Mouse (Mus musculus): ENCODE results near the gene Znrf4. TPM values are rescaled to one million over a fixed set of nuclear protein-coding genes. Genes with fewer than 3 reads are reported as not detected.

The Znrf4 gene
- not detected for total RNA-seq (2021)
- long read RNA-seq, experiment 1 = 0 reads
- long read RNA-seq, experiment 2 = 0 reads

DNA sequence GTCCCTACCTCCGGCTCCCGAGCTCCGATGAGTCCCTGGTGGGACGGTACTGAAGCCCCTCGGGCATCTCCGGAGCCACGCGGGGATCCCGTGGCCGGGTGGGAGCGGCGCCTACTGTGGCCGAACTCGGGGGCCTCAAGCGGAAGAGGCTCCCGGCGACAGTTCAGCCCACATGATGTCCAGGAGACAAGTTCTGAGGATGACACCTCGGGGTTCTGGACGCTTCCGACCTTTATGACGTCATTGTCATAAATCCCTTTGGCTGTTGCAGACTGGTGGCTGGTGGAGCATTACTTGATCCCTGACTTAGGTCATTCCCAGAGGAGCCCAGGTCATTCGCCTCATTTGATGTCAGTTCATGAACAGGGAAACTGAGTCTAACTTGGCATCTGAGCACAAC lies at the start of gene Znrf4:
Gene Znrf4, minus strand, starts transcription at position 122 of the 400 bp plus-strand sequence.
- no peak for DNase-seq (ENCODE audit: low spot score in 2 of 2)
- intact Hi-C loops (cut with DNase I) = no loop called here

GRCm38 (mm10) chr17:56561866-56562265 lies 49.6 kb upstream of the Znrf4 start:
- DNase-seq (ENCODE audit: low spot score in 2 of 2) = no peak
- intact Hi-C loops (cut with DNase I) = no loop called here

DNA sequence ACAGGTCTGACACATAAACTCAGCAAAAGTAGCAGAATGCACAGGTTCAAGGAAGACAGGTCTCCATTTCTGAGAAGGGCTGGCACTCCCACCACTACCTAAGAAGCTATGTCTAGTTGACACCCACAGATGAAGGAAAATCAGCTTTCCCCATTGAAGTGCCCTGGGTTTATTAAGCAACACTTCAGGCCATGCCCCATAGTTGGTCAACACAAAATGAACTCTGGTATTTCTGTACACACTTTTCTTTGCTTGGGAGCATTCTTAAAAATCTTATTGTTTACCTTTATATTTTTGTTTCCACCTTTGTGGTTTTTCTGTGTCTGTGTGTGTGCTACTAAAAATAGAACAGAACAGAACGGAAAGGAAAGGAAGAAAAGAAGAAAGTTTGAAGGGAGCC lies 47.9 kb upstream of the Znrf4 start:
- intact Hi-C loops (cut with DNase I) = no loop called here
- no peak for DNase-seq (ENCODE audit: low spot score in 2 of 2)

DNA sequence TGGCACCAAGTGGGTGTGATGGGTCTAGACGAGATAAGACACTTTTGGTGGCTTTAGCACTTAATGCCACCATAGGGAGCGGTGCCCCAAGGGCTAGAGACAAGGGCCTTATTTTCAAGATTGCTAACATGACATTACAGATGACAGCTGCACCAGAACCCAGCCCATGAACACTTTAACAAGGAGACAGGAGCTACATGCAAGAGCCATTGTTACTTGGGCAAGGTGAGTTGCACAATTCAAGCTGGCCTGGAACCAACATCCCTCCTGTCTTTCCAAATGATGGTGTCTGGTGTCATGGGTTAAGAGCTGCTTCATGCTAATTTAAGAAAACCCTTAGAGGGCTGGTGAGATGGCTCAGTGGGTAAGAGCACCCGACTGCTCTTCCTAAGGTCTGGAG lies 47.2 kb upstream of the Znrf4 start:
- intact Hi-C loops (cut with DNase I) = loop anchor here (2.0 kb wide), 1 partner anchor 203 kb away; no protein-coding TSS in a partner anchor
- no peak for DNase-seq (ENCODE audit: low spot score in 2 of 2)

GRCm38 (mm10) chr17:56558448-56558847 lies 46.2 kb upstream of the Znrf4 start:
- DNase-seq (ENCODE audit: low spot score in 2 of 2) = peak; percentile 76 to 79
- intact Hi-C loops (cut with DNase I) = loop anchor here (2.0 kb wide), 1 partner anchor 202 kb away; no protein-coding TSS in a partner anchor

DNA sequence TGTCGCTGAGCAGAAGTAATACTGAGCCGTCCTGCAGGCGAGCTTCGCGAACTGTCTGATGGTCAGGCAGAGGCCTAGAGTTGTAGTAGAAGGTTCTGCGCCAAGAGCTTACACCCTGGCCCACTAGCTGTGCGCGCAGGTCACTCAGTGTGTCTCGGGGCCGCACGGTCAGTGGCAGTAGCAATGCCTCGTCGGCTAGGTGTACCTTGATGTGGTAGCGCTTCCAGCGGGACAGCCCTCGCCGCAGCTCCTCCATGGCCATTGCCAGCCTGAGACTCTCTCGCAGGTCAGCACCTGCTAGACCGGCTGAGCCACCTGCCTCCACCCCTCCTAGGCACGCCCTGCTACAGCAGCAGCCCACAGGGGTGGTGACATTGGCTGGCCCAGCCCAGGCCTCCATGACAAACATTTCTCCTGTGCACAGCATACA lies 41.9 kb upstream of the Znrf4 start, which contains the start of gene Gm20219:
Gene Gm20219, minus strand, starts transcription at position 266 of the 430 bp plus-strand sequence.
- intact Hi-C loops (cut with DNase I) = loop anchor here (5.0 kb wide), 1 partner anchor 127 kb away; no protein-coding TSS in a partner anchor
- DNase-seq (ENCODE audit: low spot score in 2 of 2) = no peak

- DNase-seq (ENCODE audit: low spot score in 2 of 2) = peak; percentile 74 to 83
- intact Hi-C loops (cut with DNase I) = loop anchor here (5.0 kb wide), 1 partner anchor 126 kb away; no protein-coding TSS in a partner anchor
Observed at GRCm38 (mm10) chr17:56552781-56553363, 40.6 kb upstream of the Znrf4 start.

DNA sequence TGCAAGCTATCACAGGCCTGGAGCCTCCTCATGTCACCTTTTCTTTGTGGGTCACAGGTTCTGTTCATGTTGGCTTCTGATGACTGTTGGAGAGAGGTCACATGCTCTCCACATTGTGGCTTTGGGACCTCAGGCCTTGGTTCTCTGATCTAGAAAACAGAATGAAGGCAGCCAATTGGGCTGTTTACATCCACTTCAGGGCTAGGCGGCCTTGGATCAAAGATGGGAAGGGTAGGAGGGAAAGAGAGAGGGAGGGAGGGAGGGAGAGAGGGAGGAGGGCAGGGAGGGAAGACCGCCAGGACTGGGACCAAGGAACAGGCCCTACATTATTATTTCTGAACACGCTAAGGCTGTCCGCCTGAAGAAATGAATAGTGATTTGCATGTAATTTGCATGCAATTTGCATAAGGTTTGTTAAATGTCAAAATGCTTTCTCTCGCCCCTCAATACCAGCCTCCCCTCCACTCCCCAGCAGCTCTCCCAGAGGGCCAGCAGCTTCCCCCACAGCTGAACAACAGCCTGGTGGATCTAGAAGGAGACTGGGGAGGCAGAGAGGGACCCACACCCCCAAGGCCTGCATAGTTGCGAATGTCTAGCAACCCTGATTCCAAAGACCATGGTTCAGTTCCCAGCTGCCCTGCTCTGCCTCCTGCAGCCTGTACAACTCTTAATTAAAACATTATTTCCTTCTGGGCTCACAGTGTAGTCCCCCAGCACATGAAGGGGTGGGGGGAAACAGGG lies 39.8 kb upstream of the Znrf4 start:
- peak in 1 of 2 experiments; percentile 57 for DNase-seq (ENCODE audit: low spot score in 2 of 2)
- intact Hi-C loops (cut with DNase I) = loop anchor here (5.0 kb wide), 1 partner anchor 125 kb away; no protein-coding TSS in a partner anchor

DNA sequence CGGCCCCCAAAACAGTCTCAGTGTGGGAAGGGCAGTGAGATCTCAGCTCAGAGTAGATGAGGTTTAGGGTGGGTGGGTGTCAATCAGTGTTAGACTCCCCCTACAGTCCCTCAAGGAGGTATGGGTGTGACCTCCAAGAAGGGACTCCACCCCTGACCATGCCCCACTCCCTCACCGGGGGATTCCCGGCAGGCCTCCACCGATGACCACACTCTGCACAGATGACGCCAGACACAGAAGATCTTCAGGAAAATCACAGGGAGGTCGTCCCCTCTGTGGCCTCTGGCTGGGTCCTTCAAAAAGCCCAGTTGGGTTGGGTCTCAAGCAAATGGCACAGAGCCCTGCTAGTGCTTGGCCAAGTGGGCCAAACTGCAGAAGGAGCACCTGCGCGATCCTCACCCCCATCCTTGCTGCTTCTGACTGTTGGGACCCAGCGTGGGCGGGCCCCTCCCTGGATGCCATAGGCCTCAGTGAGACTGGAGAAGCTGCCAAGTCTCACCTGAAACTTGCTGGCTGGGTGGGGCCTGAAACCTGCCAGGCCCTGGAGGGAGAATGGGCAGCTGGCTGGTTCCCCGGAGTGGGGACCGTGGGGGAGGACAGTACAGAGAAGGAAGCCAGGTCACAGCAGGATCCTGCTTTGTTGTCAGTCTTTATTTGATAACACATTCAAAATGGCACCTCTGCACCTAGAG lies 38.7 kb upstream of the Znrf4 start:
- intact Hi-C loops (cut with DNase I) = loop anchor here (5.0 kb wide), 1 partner anchor 124 kb away; no protein-coding TSS in a partner anchor

DNA sequence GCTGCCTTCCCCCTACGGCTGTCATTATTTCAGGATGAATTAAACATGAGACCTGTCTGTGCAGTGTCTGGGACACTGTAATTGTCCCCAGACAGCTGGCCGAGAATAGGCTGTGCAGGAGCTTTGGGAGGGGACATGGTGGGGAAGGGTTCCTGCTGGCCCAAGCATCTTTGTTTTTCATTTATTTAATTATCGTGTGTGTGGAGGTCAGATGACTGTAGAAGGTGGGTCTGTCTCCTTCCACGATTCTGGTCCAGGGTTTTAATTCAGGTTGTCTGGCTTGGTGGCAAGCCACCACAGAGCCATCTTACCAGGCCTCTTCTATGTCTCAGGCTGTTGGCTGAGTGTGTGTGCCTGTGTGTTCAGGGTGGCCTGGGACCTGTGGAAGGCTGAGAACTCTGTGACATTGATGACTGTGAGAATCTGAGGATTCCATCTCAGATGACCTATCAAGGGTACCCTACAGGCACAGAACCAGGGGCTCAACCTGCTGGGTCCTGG lies 36.4 kb upstream of the Znrf4 start:
- intact Hi-C loops (cut with DNase I) = no loop called here
- DNase-seq (ENCODE audit: low spot score in 2 of 2) = no peak

More for the DNA sequence above, 38.7 kb upstream of the Znrf4 start:
- DNase-seq (ENCODE audit: low spot score in 2 of 2) = no peak

DNA sequence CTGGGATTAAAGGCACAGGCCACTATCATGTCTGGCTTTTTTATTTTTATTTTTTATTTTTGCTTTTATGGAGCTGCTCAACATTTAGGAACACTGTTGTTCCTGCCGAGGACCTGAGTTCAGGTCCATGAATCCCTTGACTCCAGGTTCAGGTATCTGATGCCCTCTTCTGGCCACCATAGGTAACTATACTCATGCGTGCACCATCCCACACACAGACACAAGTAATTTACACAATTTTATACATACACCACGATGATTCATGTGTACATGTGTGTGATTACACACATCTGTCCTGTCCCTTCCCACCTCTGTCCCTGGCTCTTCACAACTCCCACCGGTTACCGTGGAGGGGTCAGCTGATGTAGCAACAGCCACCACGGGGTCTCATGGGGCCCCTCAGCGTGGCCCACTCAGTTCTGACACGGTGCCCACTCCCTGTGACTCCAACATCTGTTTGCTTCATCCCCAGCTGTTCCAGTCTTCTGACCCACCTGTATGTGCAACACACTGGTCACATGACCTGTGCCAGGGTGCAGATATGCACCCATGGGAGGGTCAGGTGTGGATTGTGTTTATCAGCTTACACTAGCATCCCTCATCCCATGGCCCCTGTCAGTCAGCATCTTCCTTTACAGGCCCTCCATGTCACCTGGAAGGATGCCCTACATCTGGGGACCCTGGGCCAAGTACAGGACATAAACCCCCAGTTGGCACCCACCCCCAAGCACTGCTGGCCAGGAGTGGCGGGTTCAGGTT lies 35.8 kb upstream of the Znrf4 start:
- intact Hi-C loops (cut with DNase I) = no loop called here
- no peak for DNase-seq (ENCODE audit: low spot score in 2 of 2)

DNA sequence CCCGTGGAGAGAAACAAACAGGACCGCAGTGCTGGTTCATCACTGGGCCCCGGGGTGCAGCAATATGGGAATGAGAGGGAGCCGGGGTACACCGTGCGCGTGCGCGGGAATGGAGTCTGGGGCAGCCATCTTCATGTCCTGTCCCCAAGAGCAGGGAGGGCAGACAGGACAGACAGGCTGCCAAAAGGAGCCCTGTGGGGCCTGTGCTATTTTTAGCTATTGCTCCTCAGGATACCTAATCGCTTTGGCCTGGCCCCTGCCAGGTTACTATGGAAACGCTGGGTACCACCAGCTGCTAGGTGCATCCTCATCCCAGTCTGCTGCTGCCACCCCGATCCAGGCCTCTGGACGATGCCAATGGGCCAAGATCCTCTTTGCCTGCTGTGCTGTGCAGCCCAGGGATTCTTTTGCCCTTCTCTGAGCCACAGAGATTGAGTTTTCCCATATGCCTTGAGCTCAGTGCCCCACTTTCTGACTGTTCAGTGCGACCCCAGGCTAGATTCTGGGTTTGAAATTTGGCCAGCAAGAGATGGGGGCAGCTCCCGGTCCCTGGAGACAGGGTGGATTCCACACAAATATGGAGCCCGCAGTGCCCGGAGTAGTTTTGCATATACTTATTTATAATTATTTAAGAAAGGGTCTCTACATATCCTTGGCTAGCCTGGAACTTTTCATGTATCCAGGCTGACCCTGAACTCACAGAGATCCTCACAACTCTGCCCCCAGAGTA lies 35.0 kb upstream of the Znrf4 start:
- DNase-seq (ENCODE audit: low spot score in 2 of 2) = no peak
- intact Hi-C loops (cut with DNase I) = no loop called here

DNA sequence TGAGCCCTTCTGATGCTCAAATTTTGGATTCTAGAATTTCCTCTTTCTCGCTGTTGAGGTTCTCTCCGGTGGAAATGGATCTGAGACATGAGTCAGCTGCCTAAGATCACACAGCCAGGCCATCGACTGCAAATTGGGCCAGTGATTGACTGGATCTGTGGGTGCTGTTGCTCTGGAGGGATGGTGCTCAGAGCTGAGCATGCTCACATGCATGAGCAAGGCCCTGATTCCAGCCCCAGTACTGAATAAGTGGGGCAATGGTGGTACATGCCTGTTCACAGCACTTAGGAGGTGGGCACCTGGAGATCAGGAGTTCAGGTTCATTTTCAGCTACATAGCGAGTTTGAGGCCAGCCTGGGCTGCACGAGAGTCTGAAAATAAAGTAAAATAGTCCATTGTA lies 34.3 kb upstream of the Znrf4 start:
- intact Hi-C loops (cut with DNase I) = no loop called here
- no peak for DNase-seq (ENCODE audit: low spot score in 2 of 2)

- DNase-seq (ENCODE audit: low spot score in 2 of 2) = no peak
- intact Hi-C loops (cut with DNase I) = no loop called here
Observed at GRCm38 (mm10) chr17:56545945-56546344, 33.7 kb upstream of the Znrf4 start.

- intact Hi-C loops (cut with DNase I) = loop anchor here (5.0 kb wide), 1 partner anchor 38 kb away; no protein-coding TSS in a partner anchor
- DNase-seq (ENCODE audit: low spot score in 2 of 2) = no peak
Observed at GRCm38 (mm10) chr17:56544699-56545387, 32.6 kb upstream of the Znrf4 start.

DNA sequence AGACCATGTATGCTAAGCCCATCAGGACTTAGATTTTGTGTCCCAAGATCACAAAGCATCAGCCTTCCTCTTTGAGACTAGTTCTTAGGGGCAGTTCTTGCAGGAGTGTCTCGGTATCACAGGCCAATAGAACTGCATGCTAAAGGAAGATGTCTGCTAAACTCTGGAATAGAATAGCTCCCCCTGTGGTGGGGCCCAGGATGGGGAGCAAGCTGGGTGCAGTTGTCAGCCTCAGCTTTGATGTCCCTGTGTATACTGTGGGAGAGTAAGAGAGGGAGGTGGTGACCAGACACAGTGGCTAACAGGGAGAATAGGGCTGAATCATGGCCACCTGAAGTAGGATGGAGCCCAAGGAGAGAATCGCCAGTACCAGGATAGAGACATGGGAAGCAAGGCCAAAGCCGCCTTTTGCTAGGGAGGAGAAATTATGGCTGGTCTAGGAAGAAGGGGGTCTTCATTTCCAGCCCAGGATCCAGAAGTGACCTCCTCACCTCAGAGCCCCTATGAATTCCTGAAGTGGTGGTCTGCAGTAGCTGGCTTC lies 31.5 kb upstream of the Znrf4 start:
- no peak for DNase-seq (ENCODE audit: low spot score in 2 of 2)
- intact Hi-C loops (cut with DNase I) = loop anchor here (5.0 kb wide), 1 partner anchor 36 kb away; no protein-coding TSS in a partner anchor

DNA sequence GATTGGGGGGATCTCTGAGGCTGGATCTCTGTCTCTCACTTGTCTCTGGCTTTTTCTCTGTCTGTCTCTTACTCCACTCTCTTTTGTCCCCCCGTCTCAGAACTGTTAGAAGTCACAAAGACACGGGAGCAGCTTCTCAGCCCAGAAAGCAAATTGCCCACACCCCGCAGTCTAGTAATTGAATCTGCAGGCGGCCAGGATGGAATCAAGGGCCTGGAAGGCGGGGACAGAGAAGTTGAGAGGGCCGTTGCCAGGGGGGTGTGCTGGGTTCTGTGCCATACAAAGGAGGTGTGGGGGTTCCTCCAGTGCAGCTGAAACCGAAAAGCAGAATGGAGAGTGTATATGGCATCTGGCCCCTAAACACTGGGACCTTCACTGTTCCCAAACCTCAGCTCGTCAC lies 30.5 kb upstream of the Znrf4 start:
- intact Hi-C loops (cut with DNase I) = loop anchor here (5.0 kb wide), 1 partner anchor 35 kb away; no protein-coding TSS in a partner anchor
- DNase-seq (ENCODE audit: low spot score in 2 of 2) = no peak
